Mouse (Mus musculus) intestine, embryonic 15.5 days (tissue): ENCODE measurements around the gene Armc12. TPM values are rescaled to one million over a fixed set of nuclear protein-coding genes. Genes with fewer than 3 reads are reported as not detected.

Experiments used
- ATAC-seq: fragments of 200-750 bp; cut with Nextera tagmentation; 2 replicates; pipeline ENCODE4 v1.8.0; 2017; ENCODE audit warnings: moderate TSS enrichment, moderate library complexity
- H3K27ac ChIP-seq: fragments of 300-500 bp; sonication (generic); 2 replicates; pipeline ENCODE4 v1.5.1; 2015; ENCODE audit warnings: mild to moderate bottlenecking, inconsistent platforms
- H3K27me3 ChIP-seq: fragments of 300-500 bp; sonication (generic); replicated peaks from 2 replicates; pipeline ENCODE4 v1.6.1; 2015; ENCODE audit warnings: inconsistent platforms
- H3K36me3 ChIP-seq: fragments of 300-500 bp; sonication (generic); 2 replicates; pipeline ENCODE4 v1.6.1; 2015; ENCODE audit warnings: inconsistent platforms
- H3K4me1 ChIP-seq: fragments of 300-500 bp; sonication (generic); replicated peaks from 2 replicates; pipeline ENCODE4 v1.6.1; 2015; ENCODE audit warnings: inconsistent platforms
- H3K4me2 ChIP-seq: fragments of 300-500 bp; sonication (generic); replicated peaks from 2 replicates; pipeline ENCODE4 v1.6.1; 2015; ENCODE audit warnings: mild to moderate bottlenecking, inconsistent platforms
- H3K4me3 ChIP-seq: fragments of 300-500 bp; sonication (generic); replicated peaks from 2 replicates; pipeline ENCODE4 v1.5.1; 2015; ENCODE audit warnings: inconsistent platforms
- H3K9ac ChIP-seq: fragments of 300-500 bp; sonication (generic); 2 replicates; pipeline ENCODE4 v1.6.1; 2015; ENCODE audit warnings: inconsistent platforms
- H3K9me3 ChIP-seq: fragments of 300-500 bp; sonication (generic); 2 replicates; pipeline ENCODE4 v1.6.1; 2016; ENCODE audit warnings: inconsistent platforms
- WGBS: fragments of 180-500 bp; shearing (Covaris S2); methylation state at CpG from one replicate; pipeline ENCODE4 v1.1.7; 2015; 5-methylcytosine and 5-hydroxymethylcytosine counted together
- polyA plus RNA-seq: library from polyadenylated mRNA; unstranded; fragments of >200 nt; fragmentation: Nextera tagmentation; extraction: Ambion mirVana; gene quantifications from 2 replicates; pipeline ENCODE4 v1.2.1, GENCODE M21; 2015

The Armc12 gene
- polyA plus RNA-seq, result not detected in 2 replicates

GRCm38 (mm10) chr17:28530506-28530905, at the start of gene Armc12:
TSS of gene Armc12 (plus strand) at chr17:28530806.
- H3K4me1 ChIP-seq, result peaks cover 14% of the 10 kb centered on the region
- no peak within 1 kb of the TSS for H3K27ac ChIP-seq
- H3K9me3 ChIP-seq, result no peaks in the 10 kb centered on the region
- no peaks in the 10 kb centered on the region for H3K36me3 ChIP-seq
- H3K4me2 ChIP-seq, result no peak within 1 kb of the TSS
- H3K4me3 ChIP-seq, result no peak within 1 kb of the TSS
- no peak for ATAC-seq
- peaks cover 3% of the 10 kb centered on the region; the same call in 1 of the 2 replicates for H3K27me3 ChIP-seq
- 79% methylated on average over 6 of the region's 6 CpGs for WGBS
- H3K9ac ChIP-seq, result no peak within 1 kb of the TSS

GRCm38 (mm10) chr17:28484704-28485445, 45.7 kb upstream of the Armc12 start:
- Histone ChIP-seq H3K36me3 (no peaks in the 10 kb centered on the region), H3K4me3 (peak overlapping the region; percentile 97), H3K27me3 (no peaks in the 10 kb centered on the region), H3K4me1 (peaks cover 8% of the 10 kb centered on the region; the same call in 1 of the 2 replicates), H3K4me2 (peak overlapping the region; percentile 75), H3K27ac (peak overlapping the region; percentile 81; the same call in 1 of the 2 replicates), H3K9me3 (no peaks in the 10 kb centered on the region), H3K9ac (peak overlapping the region; percentile 69)
- no peak for ATAC-seq
- 9% methylated on average over 30 of the region's 30 CpGs for WGBS

- peak overlapping the region; percentile 75 for H3K4me2 ChIP-seq
- H3K4me1 ChIP-seq, result peaks cover 8% of the 10 kb centered on the region; the same call in 1 of the 2 replicates
- ATAC-seq, result peak; percentile 75
- no peaks in the 10 kb centered on the region for H3K27me3 ChIP-seq
- H3K9me3 ChIP-seq, result no peaks in the 10 kb centered on the region
- H3K4me3 ChIP-seq, result peak overlapping the region; percentile 97
- under 1% methylated on average over 72 of the region's 77 CpGs for WGBS
- peak overlapping the region; percentile 81 for H3K27ac ChIP-seq
- H3K36me3 ChIP-seq, result no peaks in the 10 kb centered on the region
- peak overlapping the region; percentile 69 for H3K9ac ChIP-seq
Measured at GRCm38 (mm10) chr17:28485446-28485948, 45.1 kb upstream of the Armc12 start.

- H3K27ac ChIP-seq, result peak overlapping the region; percentile 81
- H3K4me1 ChIP-seq, result peaks cover 9% of the 10 kb centered on the region
- H3K9me3 ChIP-seq, result no peaks in the 10 kb centered on the region
- H3K9ac ChIP-seq, result peak overlapping the region; percentile 69
- H3K27me3 ChIP-seq, result no peaks in the 10 kb centered on the region
- under 1% methylated on average over 50 of the region's 58 CpGs for WGBS
- peak overlapping the region; percentile 97 for H3K4me3 ChIP-seq
- H3K4me2 ChIP-seq, result peak overlapping the region; percentile 75
- no peaks in the 10 kb centered on the region for H3K36me3 ChIP-seq
- ATAC-seq, result peak; percentile 99
Measured at GRCm38 (mm10) chr17:28485977-28486400, 44.6 kb upstream of the Armc12 start.

- ATAC-seq, result no peak
- Histone ChIP-seq H3K4me2 (no peak overlapping the region), H3K27ac (no peak overlapping the region), H3K4me3 (no peak overlapping the region), H3K9ac (no peak overlapping the region), H3K4me1 (peaks cover 17% of the 10 kb centered on the region), H3K27me3 (no peaks in the 10 kb centered on the region), H3K36me3 (no peaks in the 10 kb centered on the region), H3K9me3 (no peaks in the 10 kb centered on the region)
- 80% methylated on average over 6 of the region's 6 CpGs for WGBS
Measured at GRCm38 (mm10) chr17:28486720-28487119, 43.9 kb upstream of the Armc12 start.

GRCm38 (mm10) chr17:28487584-28488257, 42.9 kb upstream of the Armc12 start:
- 88% methylated on average over 18 of the region's 18 CpGs for WGBS
- ATAC-seq, result no peak
- Histone ChIP-seq H3K36me3 (no peaks in the 10 kb centered on the region), H3K27me3 (no peaks in the 10 kb centered on the region), H3K4me3 (no peak overlapping the region), H3K4me1 (peaks cover 17% of the 10 kb centered on the region), H3K9me3 (no peaks in the 10 kb centered on the region), H3K9ac (no peak overlapping the region), H3K4me2 (no peak overlapping the region), H3K27ac (no peak overlapping the region)

- Histone ChIP-seq H3K4me1 (peaks cover 17% of the 10 kb centered on the region), H3K27me3 (no peaks in the 10 kb centered on the region), H3K36me3 (no peaks in the 10 kb centered on the region), H3K9ac (no peak overlapping the region), H3K4me2 (no peak overlapping the region), H3K4me3 (no peak overlapping the region), H3K27ac (no peak overlapping the region), H3K9me3 (no peaks in the 10 kb centered on the region)
- WGBS, result 68% methylated on average over 7 of the region's 7 CpGs
- ATAC-seq, result no peak
Measured at GRCm38 (mm10) chr17:28488258-28489013, 42.2 kb upstream of the Armc12 start.

GRCm38 (mm10) chr17:28491035-28491770, 39.4 kb upstream of the Armc12 start:
- H3K4me2 ChIP-seq, result 0 out of 2 replicates have a peak overlapping the region, but pooled peaks have one; percentile 11
- peak; percentile 73; the same call in 1 of the 2 replicates for ATAC-seq
- no peaks in the 10 kb centered on the region for H3K36me3 ChIP-seq
- 53% methylated on average over 14 of the region's 14 CpGs for WGBS
- H3K9ac ChIP-seq, result no peak overlapping the region
- H3K27ac ChIP-seq, result peak overlapping the region; percentile 17; the same call in 1 of the 2 replicates
- peaks cover 10% of the 10 kb centered on the region for H3K4me1 ChIP-seq
- no peaks in the 10 kb centered on the region for H3K27me3 ChIP-seq
- H3K9me3 ChIP-seq, result no peaks in the 10 kb centered on the region
- no peak overlapping the region for H3K4me3 ChIP-seq

GRCm38 (mm10) chr17:28495832-28496231, 34.8 kb upstream of the Armc12 start:
- Histone ChIP-seq H3K4me3 (no peak overlapping the region), H3K9ac (no peak overlapping the region), H3K36me3 (no peaks in the 10 kb centered on the region), H3K4me2 (no peak overlapping the region), H3K4me1 (peaks cover 9% of the 10 kb centered on the region; the same call in 1 of the 2 replicates), H3K9me3 (no peaks in the 10 kb centered on the region), H3K27me3 (no peaks in the 10 kb centered on the region), H3K27ac (no peak overlapping the region)
- no peak for ATAC-seq
- WGBS, result 82% methylated on average over 8 of the region's 8 CpGs

- no peaks in the 10 kb centered on the region for H3K4me1 ChIP-seq
- H3K9me3 ChIP-seq, result no peaks in the 10 kb centered on the region
- no peaks in the 10 kb centered on the region for H3K36me3 ChIP-seq
- no peak overlapping the region for H3K9ac ChIP-seq
- H3K27ac ChIP-seq, result no peak overlapping the region
- H3K4me2 ChIP-seq, result no peak overlapping the region
- H3K27me3 ChIP-seq, result no peaks in the 10 kb centered on the region
- WGBS, result 67% methylated on average over 2 of the region's 2 CpGs
- ATAC-seq, result no peak
- H3K4me3 ChIP-seq, result no peak overlapping the region
Measured at GRCm38 (mm10) chr17:28499190-28499589, 31.4 kb upstream of the Armc12 start.

GRCm38 (mm10) chr17:28500465-28500864, 30.1 kb upstream of the Armc12 start:
- 75% methylated on average over 3 of the region's 3 CpGs for WGBS
- Histone ChIP-seq H3K27ac (no peak overlapping the region), H3K27me3 (no peaks in the 10 kb centered on the region), H3K4me3 (no peak overlapping the region), H3K9me3 (no peaks in the 10 kb centered on the region), H3K9ac (no peak overlapping the region), H3K4me1 (no peaks in the 10 kb centered on the region), H3K4me2 (no peak overlapping the region), H3K36me3 (no peaks in the 10 kb centered on the region)
- no peak for ATAC-seq
